Mouse (Mus musculus) ES-Bruce4 (cell line): ENCODE measurements around the gene B4gat1. TPM values are rescaled to one million over a fixed set of nuclear protein-coding genes. Genes with fewer than 3 reads are reported as not detected.

Source experiments
- H3K27ac ChIP-seq: 2 replicates; pipeline ENCODE4 v1.5.1; 2012; ENCODE audit warnings: low read length, inconsistent platforms; ENCODE audit not compliant: insufficient read depth
- H3K27me3 ChIP-seq: 2 replicates; pipeline ENCODE4 v1.6.1; 2012; ENCODE audit warnings: mild to moderate bottlenecking, low read length, inconsistent platforms; ENCODE audit not compliant: control insufficient read depth, poor library complexity, insufficient read depth, severe bottlenecking
- H3K36me3 ChIP-seq: 2 replicates; pipeline ENCODE4 v1.6.1; 2012; ENCODE audit warnings: inconsistent platforms, mild to moderate bottlenecking, low read length, moderate library complexity; ENCODE audit not compliant: control insufficient read depth, poor library complexity, insufficient read depth, severe bottlenecking
- H3K4me1 ChIP-seq: one replicate; pipeline ENCODE4 v1.8.1; 2011; ENCODE audit warnings: low read length; ENCODE audit not compliant: control insufficient read depth, insufficient read depth
- H3K4me3 ChIP-seq: 2 replicates; pipeline ENCODE4 v1.5.1; 2011; ENCODE audit warnings: low read depth, mild to moderate bottlenecking, low read length
- H3K9ac ChIP-seq: 2 replicates; pipeline ENCODE4 v1.6.1; 2012; ENCODE audit warnings: low read depth, mild to moderate bottlenecking, inconsistent platforms; ENCODE audit not compliant: poor library complexity, severe bottlenecking
- H3K9me3 ChIP-seq: replicated peaks from 2 replicates; pipeline ENCODE4 v1.6.1; 2012; ENCODE audit warnings: mild to moderate bottlenecking, low read length, inconsistent platforms; ENCODE audit not compliant: control insufficient read depth, poor library complexity, insufficient read depth, severe bottlenecking
- CTCF ChIP-seq: IDR thresholded peaks from one replicate; pipeline ENCODE4 v1.8.1; 2011; ENCODE audit warnings: low read depth, low read length
- EP300 ChIP-seq: IDR thresholded peaks from 2 replicates; pipeline ENCODE4 v1.6.1; 2011; ENCODE audit warnings: low read depth, low read length; ENCODE audit not compliant: insufficient read depth
- POLR2A ChIP-seq: IDR thresholded peaks from one replicate; pipeline ENCODE4 v1.8.1; 2011; ENCODE audit warnings: low read length; ENCODE audit not compliant: insufficient read depth
- polyA plus RNA-seq: library from polyadenylated mRNA; stranded (reverse); fragments of >200 nt; gene quantifications from 2 replicates; pipeline ENCODE4 v1.2.4, GENCODE M21; 2011; ENCODE audit warnings: low read depth; ENCODE audit not compliant: missing spikeins, insufficient read depth, insufficient read length

B4gat1 gene
- polyA plus RNA-seq, 1 experiment = 8.9 TPM

GRCm38 (mm10) chr19:5039301-5040114 is 882 bp downstream of the B4gat1 start:
- H3K9ac ChIP-seq = peak overlapping the region; percentile 38
- no peak overlapping the region for H3K27ac ChIP-seq
- H3K9me3 ChIP-seq = no peaks in the 10 kb centered on the region
- H3K36me3 ChIP-seq = no peaks in the 10 kb centered on the region
- peaks cover 2% of the 10 kb centered on the region for H3K4me1 ChIP-seq
- H3K4me3 ChIP-seq = peak overlapping the region; percentile 67
- no peaks in the 10 kb centered on the region for H3K27me3 ChIP-seq
- TF ChIP-seq CTCF (no peak), POLR2A (no peak), EP300 (no peak)

GRCm38 (mm10) chr19:5040862-5041523 is 2.4 kb downstream of the B4gat1 start, which contains the start of gene Brms1:
Brms1 (plus strand) TSS chr19:5041354.
- H3K4me3 ChIP-seq = peak within 1 kb of the TSS; percentile 71
- peak within 1 kb of the TSS; percentile 58 for H3K9ac ChIP-seq
- no peaks in the 10 kb centered on the region for H3K9me3 ChIP-seq
- no peaks in the 10 kb centered on the region for H3K27me3 ChIP-seq
- TF ChIP-seq CTCF (no peak), EP300 (peak; percentile 61; the same call in 1 of the 2 replicates), POLR2A (no peak)
- H3K27ac ChIP-seq = no peak within 1 kb of the TSS
- H3K4me1 ChIP-seq = peaks cover 2% of the 10 kb centered on the region
- H3K36me3 ChIP-seq = no peaks in the 10 kb centered on the region

- Histone ChIP-seq H3K36me3 (no peaks in the 10 kb centered on the region), H3K9me3 (no peaks in the 10 kb centered on the region), H3K4me1 (peaks cover 2% of the 10 kb centered on the region), H3K27ac (no peak overlapping the region), H3K27me3 (no peaks in the 10 kb centered on the region), H3K9ac (peak overlapping the region; percentile 58), H3K4me3 (peak overlapping the region; percentile 71)
- TF ChIP-seq POLR2A (no peak), EP300 (no peak), CTCF (no peak)
Observed at GRCm38 (mm10) chr19:5041588-5041987, 3.0 kb downstream of the B4gat1 start.

GRCm38 (mm10) chr19:5045531-5045930 is 6.9 kb downstream of the B4gat1 start:
- TF ChIP-seq CTCF = no peak
- no peak for TF ChIP-seq POLR2A
- TF ChIP-seq EP300 = no peak
- H3K27me3 ChIP-seq = no peaks in the 10 kb centered on the region
- H3K4me3 ChIP-seq = no peak overlapping the region
- no peak overlapping the region for H3K27ac ChIP-seq
- no peaks in the 10 kb centered on the region for H3K9me3 ChIP-seq
- peaks cover 5% of the 10 kb centered on the region for H3K4me1 ChIP-seq
- no peaks in the 10 kb centered on the region for H3K36me3 ChIP-seq
- no peak overlapping the region for H3K9ac ChIP-seq

GRCm38 (mm10) chr19:5048138-5049056 is 9.8 kb downstream of the B4gat1 start:
- no peak overlapping the region for H3K4me3 ChIP-seq
- H3K27ac ChIP-seq = no peak overlapping the region
- H3K36me3 ChIP-seq = no peaks in the 10 kb centered on the region
- peaks cover 5% of the 10 kb centered on the region for H3K4me1 ChIP-seq
- no peak overlapping the region for H3K9ac ChIP-seq
- H3K27me3 ChIP-seq = no peaks in the 10 kb centered on the region
- no peaks in the 10 kb centered on the region for H3K9me3 ChIP-seq
- TF ChIP-seq EP300 = no peak
- peak; percentile 46 for TF ChIP-seq CTCF
- TF ChIP-seq POLR2A = no peak
